ENCODE assay signal across 8 mouse cellular contexts in genomic region chr15:85859490-85860031, GRCm38 (mm10). TPM values are rescaled to one million over a fixed set of nuclear protein-coding genes. Genes with fewer than 3 reads are reported as not detected.
DNase-seq lines count a peak whose midpoint lies in the region; ATAC-seq lines count a peak whose summit lies in the region.

Gene Gtse1, plus strand, starts transcription at chr15:85859745.

- ATAC-seq in inflammation-experienced regulatory T-cells, adult 6 months: peak; percentile 100
- peak; percentile 99 for ATAC-seq in megakaryocyte-erythroid progenitor cell, adult 5-6 weeks (replicated peaks; ENCODE audit: low FRiP score, low TSS enrichment, poor library complexity, severe bottlenecking)

- intact Hi-C loops in gastrocnemius, postnatal 14 days (cut with DNase I; ENCODE audit: low total_unique reads): loop anchor here (10.0 kb wide), 1 partner anchor 265 kb away; no protein-coding TSS in a partner anchor
- intact Hi-C loops in left cerebral cortex, postnatal 10 days (cut with DNase I): no loop called here

- DNase-seq in adrenal gland, adult (ENCODE audit: inconsistent age in 2 of 2, low spot score in 1 of 2): peak; percentile 95 to 98
- DNase-seq in embryo, embryonic 10.5 days (ENCODE audit: low spot score): peak; percentile 98
- peak; percentile 94 for DNase-seq in gastrocnemius, postnatal 14 days
- DNase-seq in left cerebral cortex, postnatal 10 days (ENCODE audit: extremely low spot score in 1 of 2, low spot score in 2 of 2): peak; percentile 96 to 97
- DNase-seq in right cerebral cortex, postnatal 25 days: peak; percentile 91
- DNase-seq in urinary bladder, postnatal 4 days (ENCODE audit: low spot score in 2 of 2): peak; percentile 89 to 92

RNA-seq across cellular contexts. Expression of gene Gtse1, which starts in this region (rescaled TPM):
- 1 to 10 TPM; 1.0 to 1.4 TPM for total RNA-seq in gastrocnemius, postnatal 14 days (2021)
- polyA plus RNA-seq in inflammation-experienced regulatory T-cells, adult 6 months (2017; shearing (Covaris generic)): 10 to 100 TPM in 1 of 3 experiments, 1 to 10 TPM in 2; 2.5 to 20.7 (median 2.9) TPM
- total RNA-seq in left cerebral cortex, postnatal 10 days (2021): 1 to 10 TPM; 1.4 to 1.7 TPM
- total RNA-seq in megakaryocyte-erythroid progenitor cell, adult 5-6 weeks (2014; fragmentation: Nextera tagmentation): 20.8 and 23.9 TPM in 2 replicates
- total RNA-seq in megakaryocyte-erythroid progenitor cell, adult 5-6 weeks (2017): 10.9 and 23.2 TPM in 2 replicates

Comparison
In these comparisons a context has a peak if more than half of its experiments do, and no peak if none do; other contexts are left out.
1. Peak in every context shown above with its lines: DNase-seq and ATAC-seq.
2. RNA of gene Gtse1 (total RNA-seq): 10.9 to 23.9 TPM in megakaryocyte-erythroid progenitor cell, adult 5-6 weeks; 1.4 to 1.7 TPM in left cerebral cortex, postnatal 10 days and 1.0 to 1.4 TPM in gastrocnemius, postnatal 14 days; every median in the first group is over 4 times any median in the second.